ENCODE assay signal across 10 mouse cellular contexts in genomic region chr7:30419561-30420499, GRCm38 (mm10). TPM values are rescaled to one million over a fixed set of nuclear protein-coding genes. Genes with fewer than 3 reads are reported as not detected.
DNase-seq lines count a peak whose midpoint lies in the region; ATAC-seq and TF ChIP-seq lines count a peak whose summit lies in the region.
"Had no signal": no experiment of that assay in that cellular context is flagged by ENCODE, and none has a peak within 500 bp of the region (broad histone marks: within the 10 kb centered on the region; RNA-seq: fewer than 3 reads in every experiment).

Gene Hcst, minus strand, starts transcription at chr7:30419854.

- H3K4me3 ChIP-seq in cerebellum, adult 2 months (replicated peaks; ENCODE audit: insufficient read depth, low read depth, low read length): no peak within 1 kb of the TSS
- H3K4me3 ChIP-seq: limb, embryonic 15.5 days had no signal

- H3K4me1 ChIP-seq in cerebellum, adult 2 months (ENCODE audit: control insufficient read depth, insufficient read depth, low read length): peaks cover 7% of the 10 kb centered on the region; the same call in 1 of the 2 replicates

- TF ChIP-seq CTCF in cerebellum, adult 2 months (IDR thresholded peaks at IDR 0.05; ENCODE audit: borderline replicate concordance, insufficient read depth, low read depth, low read length): no peak

- 64% methylated on average over 10 of the region's 10 CpGs for WGBS in large intestine, adult 2 months
- WGBS in cerebellum, adult 2 months: 66% methylated on average over 10 of the region's 10 CpGs

- peak; percentile 71 to 74 for DNase-seq in B cell, adult 2 months
- no peak for DNase-seq in large intestine, adult 2 months (ENCODE audit: low read depth, low spot score)
- peak; percentile 81 for DNase-seq in naive thymus-derived CD4-positive, alpha-beta T cell, adult 2 months (ENCODE audit: low read depth)
- DNase-seq in urinary bladder, postnatal 25 days (ENCODE audit: low spot score): no peak
- no peak for DNase-seq in cerebellum, adult 2 months
- DNase-seq in kidney, adult 11 months: no peak

- no peak within 1 kb of the TSS for H3K27ac ChIP-seq in cerebellum, adult 2 months (ENCODE audit: insufficient read depth, low read length)
- H3K27ac ChIP-seq: hindbrain, embryonic 15.5 days; limb, embryonic 15.5 days had no signal

- H3K27me3 ChIP-seq in cerebellum, adult 2 months (ENCODE audit: control insufficient read depth, insufficient read depth, low read length): no peaks in the 10 kb centered on the region
- H3K27me3 ChIP-seq: hindbrain, embryonic 15.5 days had no signal

- no peak for TF ChIP-seq POLR2A in cerebellum, adult 2 months (IDR thresholded peaks at IDR 0.05; ENCODE audit: borderline replicate concordance, insufficient read depth, low read length)

- ATAC-seq in CD4-positive, CD25-positive, alpha-beta regulatory T cell, adult 4 months: peak; percentile 44
- ATAC-seq in frontal cortex, adult (ENCODE audit: low TSS enrichment): no peak

RNA-seq across cellular contexts. Expression of gene Hcst, which starts in this region (rescaled TPM):
- 100 to 1,000 TPM; 356 to 434 TPM for polyA plus RNA-seq in CD4-positive, CD25-positive, alpha-beta regulatory T cell, adult 4 months (2017; shearing (Covaris generic))
- polyA plus RNA-seq in large intestine, adult 2 months (2012; rRNA removed): 18.0 and 22.2 TPM in 2 replicates
- 0.34 and 0.84 TPM in 2 replicates for polyA plus RNA-seq in cerebellum, adult 2 months (2012; rRNA removed)

Comparison
In these comparisons a context has a peak if more than half of its experiments do, and no peak if none do; other contexts are left out.
1. RNA of gene Hcst (polyA plus RNA-seq): 356 to 434 TPM in CD4-positive, CD25-positive, alpha-beta regulatory T cell, adult 4 months; 18.0 to 22.2 TPM in large intestine, adult 2 months and 0.34 to 0.84 TPM in cerebellum, adult 2 months; every median in the first group is over 10 times any median in the second.
2. DNase-seq: peak in B cell, adult 2 months (2 of 2) and naive thymus-derived CD4-positive, alpha-beta T cell, adult 2 months (single experiment); none in large intestine, adult 2 months (single experiment), urinary bladder, postnatal 25 days (single experiment), cerebellum, adult 2 months (0 of 2) and kidney, adult 11 months (single experiment).